Mouse (Mus musculus): ENCODE results near the gene Btbd7.

The Btbd7 gene

DNA sequence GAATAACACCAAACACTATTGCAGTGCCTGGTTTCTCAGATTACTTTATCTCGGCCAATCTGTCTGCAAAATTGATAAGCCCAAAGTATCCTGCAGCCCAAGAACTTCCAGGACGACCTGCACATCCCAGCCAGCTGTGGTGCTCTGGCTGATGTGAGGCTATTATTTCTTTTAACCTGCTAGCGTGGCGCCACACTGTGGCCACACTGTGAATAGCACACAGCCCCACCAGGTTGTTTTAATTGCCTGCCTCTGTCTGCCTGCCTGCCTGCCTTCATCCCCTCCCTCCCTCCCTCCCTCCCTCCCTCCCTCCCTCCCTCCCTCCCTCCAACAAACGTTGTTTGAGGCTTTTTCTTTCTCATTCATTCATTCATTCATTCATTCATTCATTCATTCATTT lies 144.9 kb downstream of the Btbd7 start:
- DNase-seq (ENCODE audit: low read depth, low spot score): peak; percentile 56

DNA sequence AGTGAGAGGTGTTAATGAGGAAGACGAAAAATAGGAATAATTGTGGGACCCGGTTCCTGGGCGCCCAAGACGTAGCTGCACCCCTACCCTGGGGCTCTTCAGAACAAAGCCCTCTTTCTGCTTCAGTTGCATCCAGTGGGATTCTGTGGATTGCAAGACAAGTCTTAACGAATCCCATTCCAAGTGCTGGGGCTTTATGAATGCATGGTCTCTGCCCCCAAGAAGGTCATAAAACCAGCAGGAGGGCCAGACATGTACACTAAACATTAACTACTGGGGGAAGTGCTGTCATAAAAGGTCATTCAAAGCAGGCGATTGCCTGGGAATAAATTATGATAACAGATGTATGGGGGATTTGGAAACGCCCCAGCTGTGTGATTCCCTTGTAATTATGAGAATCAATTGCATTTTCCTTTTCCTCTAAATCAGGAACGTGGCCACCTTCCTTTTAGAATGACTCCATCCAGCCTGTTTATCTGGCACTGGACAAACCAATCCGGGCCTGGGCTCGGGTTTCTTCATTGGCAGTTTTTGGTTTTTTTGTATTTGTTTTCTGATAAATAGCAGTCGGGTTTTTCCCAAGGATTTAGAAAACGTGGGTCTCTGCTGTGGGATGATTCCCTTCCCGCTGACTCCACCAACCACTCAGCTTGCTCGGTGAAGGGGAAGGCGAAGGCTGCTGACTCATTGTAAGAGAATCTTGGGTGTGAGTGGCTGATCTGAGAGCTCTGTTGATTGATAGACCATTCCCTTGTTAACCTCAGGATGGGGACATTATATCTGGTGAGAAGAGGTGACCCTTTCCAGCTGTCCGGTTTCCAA lies 147.3 kb downstream of the Btbd7 start:
- peak; percentile 64 for DNase-seq (ENCODE audit: low read depth, low spot score)

All from brain, adult 2 months (tissue).